Mouse (Mus musculus): ENCODE measurements around the gene BC107364. TPM values are rescaled to one million over a fixed set of nuclear protein-coding genes. Genes with fewer than 3 reads are reported as not detected.
A peak's percentile ranks its signal among the peaks of the same experiment; 100 is the strongest.
"Not testable (repeated sequence)": the region's sequence is repeated elsewhere in the genome, so short reads cannot be mapped to it uniquely, and the experiment has no call there.

BC107364 gene
- polyA plus RNA-seq, 1 experiment from 2014 or later: not detected

- not testable (repeated sequence) for DNase-seq (ENCODE audit: low spot score); H3K27ac ChIP-seq (replicated peaks; ENCODE audit: low read depth, low read length); H3K4me1 ChIP-seq (ENCODE audit: control insufficient read depth, insufficient read depth, low read length); ATAC-seq (ENCODE audit: low read depth); H3K27me3 ChIP-seq (replicated peaks; ENCODE audit: control insufficient read depth, insufficient read depth, low read length); H3K9me3 ChIP-seq (ENCODE audit: control insufficient read depth, low read length); H3K36me3 ChIP-seq (ENCODE audit: control insufficient read depth, insufficient read depth, low read length)
- Histone ChIP-seq H3K4me3 (ENCODE audit: low read depth, low read length) (peak overlapping the region; percentile 64), H3K9ac (ENCODE audit: low read depth, low read length) (peak overlapping the region; percentile 53), H3K4me2 (ENCODE audit: low read depth, low read length) (peak overlapping the region; percentile 90)
- 14% methylated on average over 14 of the region's 14 CpGs for WGBS
Measured at GRCm38 (mm10) chr3:96496620-96497275, 44.6 kb upstream of the BC107364 start.

DNA sequence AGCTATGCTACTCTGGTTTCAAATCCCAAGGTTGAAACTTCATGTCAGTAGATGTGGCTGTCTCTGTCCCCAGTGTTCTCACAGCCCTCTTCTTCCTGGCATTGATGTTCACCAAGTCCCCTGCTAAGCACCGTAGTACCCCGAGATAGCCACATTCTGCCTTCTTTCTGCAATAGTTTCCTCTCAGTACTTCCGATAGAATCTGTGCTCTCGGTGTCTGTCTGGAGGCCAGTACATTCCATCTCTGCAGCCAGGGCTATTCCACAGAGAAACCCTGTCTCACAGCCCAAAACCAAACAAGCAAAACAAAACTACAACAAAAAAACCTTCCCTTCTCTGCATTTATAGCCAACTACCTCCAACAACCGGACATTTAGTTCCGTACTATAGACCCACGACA is 44.1 kb upstream of the BC107364 start:
- ATAC-seq (ENCODE audit: low read depth): no peak
- Histone ChIP-seq H3K4me1 (ENCODE audit: control insufficient read depth, insufficient read depth, low read length) (no peaks in the 10 kb centered on the region), H3K4me2 (ENCODE audit: low read depth, low read length) (peak overlapping the region; percentile 90; the same call in 1 of the 2 replicates), H3K27me3 (replicated peaks; ENCODE audit: control insufficient read depth, insufficient read depth, low read length) (no peaks in the 10 kb centered on the region), H3K36me3 (ENCODE audit: control insufficient read depth, insufficient read depth, low read length) (no peaks in the 10 kb centered on the region), H3K9me3 (ENCODE audit: control insufficient read depth, low read length) (no peaks in the 10 kb centered on the region), H3K4me3 (ENCODE audit: low read depth, low read length) (peak overlapping the region; percentile 64; the same call in 1 of the 2 replicates), H3K9ac (ENCODE audit: low read depth, low read length) (no peak overlapping the region), H3K27ac (replicated peaks; ENCODE audit: low read depth, low read length) (no peak overlapping the region)
- DNase-seq (ENCODE audit: low spot score): no peak
- 63% methylated on average over 7 of the region's 7 CpGs for WGBS

GRCm38 (mm10) chr3:96495490-96496210 is 43.5 kb upstream of the BC107364 start:
- no peaks in the 10 kb centered on the region for H3K4me1 ChIP-seq (ENCODE audit: control insufficient read depth, insufficient read depth, low read length)
- ATAC-seq (ENCODE audit: low read depth) (no peak), DNase-seq (ENCODE audit: low spot score) (no peak)
- H3K4me2 ChIP-seq (ENCODE audit: low read depth, low read length): no peak overlapping the region
- no peaks in the 10 kb centered on the region for H3K27me3 ChIP-seq (replicated peaks; ENCODE audit: control insufficient read depth, insufficient read depth, low read length)
- no peak overlapping the region for H3K4me3 ChIP-seq (ENCODE audit: low read depth, low read length)
- no peak overlapping the region for H3K9ac ChIP-seq (ENCODE audit: low read depth, low read length)
- H3K9me3 ChIP-seq (ENCODE audit: control insufficient read depth, low read length): no peaks in the 10 kb centered on the region
- H3K36me3 ChIP-seq (ENCODE audit: control insufficient read depth, insufficient read depth, low read length): no peaks in the 10 kb centered on the region
- no peak overlapping the region for H3K27ac ChIP-seq (replicated peaks; ENCODE audit: low read depth, low read length)
- 97% methylated on average over 1 of the region's 1 CpGs for WGBS

DNA sequence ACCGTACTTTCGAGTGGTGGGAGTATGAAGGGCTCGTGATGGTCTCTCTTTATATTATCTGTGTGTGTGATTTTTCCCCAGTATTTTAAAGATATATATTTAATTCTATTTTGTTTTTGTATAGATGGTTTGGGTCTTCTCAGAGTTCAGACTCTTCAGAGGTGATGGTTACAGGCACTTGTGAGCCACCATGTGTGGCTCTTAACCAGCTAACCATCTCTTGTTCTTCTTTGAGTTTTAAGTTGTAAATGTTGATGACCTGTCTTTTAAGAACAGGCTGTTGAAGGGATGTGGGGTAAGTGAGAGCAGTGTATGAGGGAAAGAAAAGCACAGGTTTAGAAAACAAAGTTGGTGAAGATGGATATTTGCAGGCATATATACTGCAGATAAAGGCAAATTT is 42.8 kb upstream of the BC107364 start:
- H3K4me1 ChIP-seq (ENCODE audit: control insufficient read depth, insufficient read depth, low read length): no peaks in the 10 kb centered on the region
- no peak overlapping the region for H3K4me2 ChIP-seq (ENCODE audit: low read depth, low read length)
- H3K36me3 ChIP-seq (ENCODE audit: control insufficient read depth, insufficient read depth, low read length): no peaks in the 10 kb centered on the region
- DNase-seq (ENCODE audit: low spot score) (no peak), ATAC-seq (ENCODE audit: low read depth) (no peak)
- no peak overlapping the region for H3K9ac ChIP-seq (ENCODE audit: low read depth, low read length)
- no peak overlapping the region for H3K27ac ChIP-seq (replicated peaks; ENCODE audit: low read depth, low read length)
- H3K27me3 ChIP-seq (replicated peaks; ENCODE audit: control insufficient read depth, insufficient read depth, low read length): no peaks in the 10 kb centered on the region
- H3K4me3 ChIP-seq (ENCODE audit: low read depth, low read length): no peak overlapping the region
- H3K9me3 ChIP-seq (ENCODE audit: control insufficient read depth, low read length): no peaks in the 10 kb centered on the region
- WGBS: 96% methylated on average over 3 of the region's 3 CpGs

DNA sequence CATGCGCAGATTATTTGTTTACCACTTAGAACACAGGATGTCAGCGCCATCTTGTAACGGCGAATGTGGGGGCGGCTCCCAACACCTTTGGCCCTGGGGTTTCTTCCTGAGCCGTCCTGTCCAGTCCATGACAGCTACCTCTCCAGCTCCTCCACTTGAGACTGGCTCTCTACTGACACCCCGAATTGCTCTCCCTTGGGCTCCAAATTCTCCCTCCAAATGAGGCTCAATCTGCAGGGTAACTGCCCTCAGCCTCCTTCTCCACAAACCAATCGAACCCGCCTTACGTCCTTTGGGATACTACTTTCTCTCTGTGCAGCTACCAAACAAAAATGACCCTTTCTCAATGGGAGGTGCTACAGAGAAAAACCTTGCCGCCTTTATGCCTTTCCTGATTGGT is 42.4 kb upstream of the BC107364 start:
- DNase-seq (ENCODE audit: low spot score); H3K27ac ChIP-seq (replicated peaks; ENCODE audit: low read depth, low read length); H3K4me1 ChIP-seq (ENCODE audit: control insufficient read depth, insufficient read depth, low read length); H3K9me3 ChIP-seq (ENCODE audit: control insufficient read depth, low read length); H3K4me2 ChIP-seq (ENCODE audit: low read depth, low read length); H3K36me3 ChIP-seq (ENCODE audit: control insufficient read depth, insufficient read depth, low read length); H3K4me3 ChIP-seq (ENCODE audit: low read depth, low read length); ATAC-seq (ENCODE audit: low read depth); H3K9ac ChIP-seq (ENCODE audit: low read depth, low read length); H3K27me3 ChIP-seq (replicated peaks; ENCODE audit: control insufficient read depth, insufficient read depth, low read length): not testable (repeated sequence)
- WGBS: 84% methylated on average over 5 of the region's 11 CpGs

DNA sequence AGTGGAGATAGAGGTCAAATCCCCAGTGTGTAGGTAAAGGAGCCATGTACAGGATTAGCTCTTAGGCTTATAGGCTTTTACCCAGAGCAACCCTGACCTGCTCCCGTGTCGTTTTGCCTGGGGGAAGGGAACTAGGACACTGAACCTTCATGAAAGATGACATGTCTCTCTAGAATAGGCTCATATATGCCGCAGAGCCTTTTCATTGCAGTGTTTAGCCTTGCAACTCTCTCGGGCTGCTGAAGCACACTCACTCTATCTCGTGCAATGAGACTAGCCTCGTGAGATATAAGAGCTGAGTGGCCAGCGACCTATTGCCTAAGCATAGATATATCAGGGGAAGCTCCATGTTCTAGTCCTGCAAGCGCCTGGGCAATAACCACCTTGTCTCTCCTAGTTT is 37.5 kb upstream of the BC107364 start:
- not testable (repeated sequence) for H3K9ac ChIP-seq (ENCODE audit: low read depth, low read length); ATAC-seq (ENCODE audit: low read depth); DNase-seq (ENCODE audit: low spot score); H3K9me3 ChIP-seq (ENCODE audit: control insufficient read depth, low read length); H3K4me1 ChIP-seq (ENCODE audit: control insufficient read depth, insufficient read depth, low read length); H3K4me2 ChIP-seq (ENCODE audit: low read depth, low read length); H3K4me3 ChIP-seq (ENCODE audit: low read depth, low read length); H3K36me3 ChIP-seq (ENCODE audit: control insufficient read depth, insufficient read depth, low read length); H3K27me3 ChIP-seq (replicated peaks; ENCODE audit: control insufficient read depth, insufficient read depth, low read length)
- 42% methylated on average over 3 of the region's 8 CpGs for WGBS
- H3K27ac ChIP-seq (replicated peaks; ENCODE audit: low read depth, low read length): peak overlapping the region; percentile 71; the same call in 1 of the 2 replicates

GRCm38 (mm10) chr3:96488907-96489629 is 37.0 kb upstream of the BC107364 start:
- under 1% methylated on average over 8 of the region's 31 CpGs for WGBS
- H3K36me3 ChIP-seq (ENCODE audit: control insufficient read depth, insufficient read depth, low read length); H3K4me1 ChIP-seq (ENCODE audit: control insufficient read depth, insufficient read depth, low read length); H3K4me2 ChIP-seq (ENCODE audit: low read depth, low read length); H3K9me3 ChIP-seq (ENCODE audit: control insufficient read depth, low read length); H3K9ac ChIP-seq (ENCODE audit: low read depth, low read length); DNase-seq (ENCODE audit: low spot score); H3K27me3 ChIP-seq (replicated peaks; ENCODE audit: control insufficient read depth, insufficient read depth, low read length): not testable (repeated sequence)
- Histone ChIP-seq H3K27ac (replicated peaks; ENCODE audit: low read depth, low read length) (peak overlapping the region; percentile 79), H3K4me3 (ENCODE audit: low read depth, low read length) (0 out of 2 replicates have a peak overlapping the region, but pooled peaks have one; percentile 18)
- peak; percentile 79 for ATAC-seq (ENCODE audit: low read depth)

DNA sequence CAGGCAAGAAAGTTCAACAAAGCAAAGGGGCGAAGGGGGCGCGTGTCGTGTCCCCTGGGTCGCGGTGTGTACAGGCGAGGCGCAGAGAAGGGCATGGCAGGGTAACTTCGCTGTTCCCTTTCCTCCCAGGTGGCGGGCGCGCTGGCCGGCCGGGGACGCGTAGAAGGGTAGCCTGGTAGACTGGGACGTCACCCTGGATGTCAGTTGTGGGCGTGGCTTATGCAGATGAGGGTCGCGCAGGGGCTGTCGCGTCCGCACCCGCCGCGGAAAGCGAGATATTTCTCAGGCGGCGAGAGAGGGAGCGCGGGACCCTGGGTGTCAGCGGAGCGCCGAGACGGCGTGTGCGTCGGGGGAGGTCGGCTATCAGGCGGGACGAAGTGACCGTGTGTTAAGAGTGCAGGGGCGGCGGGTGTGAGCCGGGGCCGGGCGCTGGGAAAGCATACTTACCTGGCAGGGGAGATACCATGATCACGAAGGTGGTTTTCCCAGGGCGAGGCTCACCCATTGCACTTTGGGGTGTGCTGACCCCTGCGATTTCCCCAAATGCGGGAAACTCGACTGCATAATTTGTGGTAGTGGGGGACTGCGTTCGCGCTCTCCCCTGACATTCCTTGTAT is 36.3 kb upstream of the BC107364 start:
- H3K9me3 ChIP-seq (ENCODE audit: control insufficient read depth, low read length); H3K4me1 ChIP-seq (ENCODE audit: control insufficient read depth, insufficient read depth, low read length); H3K27me3 ChIP-seq (replicated peaks; ENCODE audit: control insufficient read depth, insufficient read depth, low read length); DNase-seq (ENCODE audit: low spot score); H3K36me3 ChIP-seq (ENCODE audit: control insufficient read depth, insufficient read depth, low read length): not testable (repeated sequence)
- WGBS: no CpG with 5 or more reads among the region's 55 CpGs
- H3K4me3 ChIP-seq (ENCODE audit: low read depth, low read length): peak overlapping the region; percentile 35
- peak; percentile 82 for ATAC-seq (ENCODE audit: low read depth)
- H3K9ac ChIP-seq (ENCODE audit: low read depth, low read length): peak overlapping the region; percentile 34; the same call in 1 of the 2 replicates
- H3K4me2 ChIP-seq (ENCODE audit: low read depth, low read length): peak overlapping the region; percentile 57
- H3K27ac ChIP-seq (replicated peaks; ENCODE audit: low read depth, low read length): peak overlapping the region; percentile 89

All from embryonic facial prominence, embryonic 14.5 days (tissue).